Mouse (Mus musculus) heart, adult 10 weeks (tissue): ENCODE measurements around the gene Ddx50. TPM values are rescaled to one million over a fixed set of nuclear protein-coding genes. Genes with fewer than 3 reads are reported as not detected.

Source experiments
- polyA plus RNA-seq: library from polyadenylated mRNA; stranded (reverse); fragments of 350-450 nt; fragmentation: Illumina TruSeq; extraction: RNeasy Lipid Tissue Mini Kit (QIAGEN cat#74804); gene quantifications from one replicate; pipeline ENCODE4 v1.2.3, GENCODE M21; 2014; ENCODE audit warnings: low read depth, low replicate concordance

Ddx50 gene
- 48.7 TPM for polyA plus RNA-seq

GRCm38 (mm10) chr10:62650881-62651810 lies at the start of gene Ddx50:
TSS of gene Ddx50 (minus strand) at chr10:62651218.

GRCm38 (mm10) chr10:62602177-62603040 lies 48.6 kb downstream of the Ddx50 start, which contains the start of gene Ddx21:
TSS of gene Ddx21 (minus strand) at chr10:62602281.

GRCm38 (mm10) chr10:62578338-62579100 lies 72.5 kb downstream of the Ddx50 start, which contains the start of gene Kif1bp:
TSS of gene Kif1bp (minus strand) at chr10:62578457.

Other genes with a start within 250 kb of the Ddx50 start
- gene Hkdc1, start 228.7 kb downstream of the Ddx50 start, polyA plus RNA-seq, result not detected
- gene 4930507D05Rik, start 201.7 kb downstream of the Ddx50 start, polyA plus RNA-seq, result not detected
- 36.8 TPM for gene Supv3l1, start 201.5 kb downstream of the Ddx50 start, polyA plus RNA-seq
- gene Vps26a, start 164.4 kb downstream of the Ddx50 start, polyA plus RNA-seq, result 70.2 TPM
- gene Srgn, start 123.8 kb downstream of the Ddx50 start, polyA plus RNA-seq, result 55.6 TPM
- 43.5 TPM for gene Kif1bp, start 72.8 kb downstream of the Ddx50 start, polyA plus RNA-seq
- gene Ddx21, start 48.9 kb downstream of the Ddx50 start, polyA plus RNA-seq, result 28.0 TPM
- gene Stox1, start 74.9 kb upstream of the Ddx50 start, polyA plus RNA-seq, result 0.92 TPM
- 41.1 TPM for gene Ccar1, start 141.1 kb upstream of the Ddx50 start, polyA plus RNA-seq